Mouse (Mus musculus) adrenal gland, postnatal 4 days (tissue): ENCODE results near the gene Chp1. TPM values are rescaled to one million over a fixed set of nuclear protein-coding genes. Genes with fewer than 3 reads are reported as not detected.
"Not testable (repeated sequence)": the region's sequence is repeated elsewhere in the genome, so short reads cannot be mapped to it uniquely, and the experiment has no call there.

Source experiments
- DNase-seq, 2 experiments: peaks; one replicate each; pipeline ENCODE4 v3.0.0; 2021 to 2022; ENCODE audit warnings: low spot score in 2 of 2, mixed read lengths in 2 of 2
- total RNA-seq, 2 experiments: library from RNA; stranded (reverse); gene quantifications; 2 replicates each; pipeline ENCODE4 v1.2.3; 2021

Gene Chp1
- total RNA-seq, 2 experiments from 2014 or later: 125 to 144 TPM

GRCm38 (mm10) chr2:119619002-119619401 lies 71.5 kb downstream of the Chp1 start:
- not testable (repeated sequence) for DNase-seq

- no peak for DNase-seq
These were observed 73.8 kb downstream of the Chp1 start for GRCm38 (mm10) chr2:119621302-119621701.

Other genes with a start within 250 kb of the Chp1 start
- gene Dll4, start 221.9 kb upstream of the Chp1 start, total RNA-seq: 10 to 100 TPM; 13.8 to 15.0 TPM
- 1 to 10 TPM; 1.3 to 2.0 TPM for gene Chac1, start 196.5 kb upstream of the Chp1 start, total RNA-seq
- gene Ino80, start 70.0 kb upstream of the Chp1 start, total RNA-seq: 10 to 100 TPM; 25.0 to 26.7 TPM
- under 1 TPM; 0.54 to 0.62 TPM for gene Exd1, start 70 bp upstream of the Chp1 start, total RNA-seq
- gene Nusap1, start 70.6 kb downstream of the Chp1 start, total RNA-seq: 10 to 100 TPM; 20.1 to 21.8 TPM
- 10 to 100 TPM; 10.5 to 10.7 TPM for gene Oip5, start 70.8 kb downstream of the Chp1 start, total RNA-seq
- gene Ndufaf1, start 115.1 kb downstream of the Chp1 start, total RNA-seq: 10 to 100 TPM; 39.1 to 42.6 TPM
- gene Rtf1, start 127.4 kb downstream of the Chp1 start, total RNA-seq: 10 to 100 TPM; 39.8 to 41.6 TPM
- 1 to 10 TPM; 3.9 to 4.3 TPM for gene Itpka, start 194.6 kb downstream of the Chp1 start, total RNA-seq
- 1 to 10 TPM; 1.2 to 1.3 TPM for gene Ltk, start 212.7 kb downstream of the Chp1 start, total RNA-seq
- gene Rpap1, start 239.8 kb downstream of the Chp1 start, total RNA-seq: 10 to 100 TPM; 30.0 to 30.8 TPM